Mouse (Mus musculus): ENCODE data around the gene Tfb2m.
A peak's percentile ranks its signal among the peaks of the same experiment; 100 is the strongest.
"Not testable (repeated sequence)": the region's sequence is repeated elsewhere in the genome, so short reads cannot be mapped to it uniquely, and the experiment has no call there.

DNA sequence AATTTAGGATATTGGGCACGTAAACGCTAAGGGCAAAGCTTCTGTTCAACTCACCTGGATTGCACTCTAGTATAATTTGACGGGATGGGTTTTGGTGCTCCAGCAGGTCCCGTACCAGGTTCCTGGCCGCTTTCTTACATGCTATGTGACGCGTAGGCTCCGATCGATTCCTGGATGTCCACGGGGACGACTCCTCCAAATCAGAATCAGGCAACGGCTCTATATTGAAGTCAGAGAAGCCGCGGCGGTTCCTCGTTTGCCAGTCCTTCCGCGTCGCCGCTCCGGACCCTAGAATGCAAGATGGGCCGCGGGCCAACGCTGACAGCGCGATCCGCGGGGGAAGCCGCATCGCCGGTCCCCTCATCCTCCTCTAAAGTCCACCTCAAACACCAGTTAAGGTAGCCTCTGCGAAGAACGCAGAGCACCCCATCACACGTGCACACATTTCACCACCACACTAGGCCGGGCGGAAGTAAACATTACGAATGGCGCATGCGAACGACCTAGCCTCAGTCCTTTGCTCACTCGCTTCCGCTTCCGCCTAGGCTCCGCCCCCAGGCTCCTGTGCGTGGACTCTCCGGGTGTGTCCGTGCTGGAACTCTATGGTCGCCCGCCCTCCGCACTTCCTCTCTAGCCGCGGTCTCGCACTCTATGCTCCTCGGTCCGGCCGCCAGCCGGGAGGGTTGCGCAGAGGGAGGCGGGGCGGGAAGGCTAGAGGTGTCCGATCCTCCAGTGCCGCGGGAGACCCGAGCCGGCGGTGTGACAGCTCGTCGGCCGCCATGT lies at the start of gene Tfb2m, which contains the start of gene Cnst:
- peak; percentile 49 for TF ChIP-seq POLR2A (IDR thresholded peaks at IDR 0.05; ENCODE audit: insufficient read length, low read depth)
- TF ChIP-seq MAX (IDR thresholded peaks at IDR 0.05; ENCODE audit: low read depth); USF1 (IDR thresholded peaks at IDR 0.05; ENCODE audit: low read depth); TCF12 (IDR thresholded peaks at IDR 0.05; ENCODE audit: insufficient read depth, poor library complexity, severe bottlenecking): not testable (repeated sequence)
- peak in 1 of 3 experiments; percentile 5 for TF ChIP-seq MYOG (IDR thresholded peaks at IDR 0.05; ENCODE audit: control insufficient read depth in 1 of 3, insufficient read depth in 1 of 3, insufficient read length in 2 of 3, low read depth in 2 of 3)
